Mouse (Mus musculus) erythroid progenitor cell, adult 5-6 weeks (primary cell): ENCODE results near the gene Rapgef3. TPM values are rescaled to one million over a fixed set of nuclear protein-coding genes. Genes with fewer than 3 reads are reported as not detected.

Experiments used
- ATAC-seq: replicated peaks from 2 replicates; pipeline ENCODE4 v1.8.0; 2016; ENCODE audit warnings: moderate number of reproducible peaks, mild to moderate bottlenecking, moderate TSS enrichment, inconsistent platforms; ENCODE audit not compliant: poor library complexity, low FRiP score, severe bottlenecking
- total RNA-seq, 2 experiments: library from RNA; stranded (forward) in 1 of 2; stranded (reverse) in 1 of 2; fragments of 150-400 nt in 1 of 2; fragments of 186-747, 209-891 nt in 1 of 2; gene quantifications; 2 replicates each; pipeline versions ENCODE4 v1.2.3 to v1.2.4; 2015 to 2017; ENCODE audit warnings: low replicate concordance in 2 of 2

The Rapgef3 gene
- total RNA-seq, 2 experiments from 2014 or later = not detected

GRCm38 (mm10) chr15:97727520-97727919 is 40.3 kb downstream of the Rapgef3 start:
- no peak for ATAC-seq

- ATAC-seq = no peak
These were observed 40.7 kb downstream of the Rapgef3 start for GRCm38 (mm10) chr15:97727048-97727447.

- ATAC-seq = no peak
These were observed 41.5 kb downstream of the Rapgef3 start for GRCm38 (mm10) chr15:97726310-97726709.

GRCm38 (mm10) chr15:97725198-97725785 is 42.5 kb downstream of the Rapgef3 start:
- no peak for ATAC-seq

GRCm38 (mm10) chr15:97724346-97725197 is 43.2 kb downstream of the Rapgef3 start:
- ATAC-seq = no peak

GRCm38 (mm10) chr15:97723536-97724345 is 44.0 kb downstream of the Rapgef3 start:
- ATAC-seq = no peak

- ATAC-seq = no peak
These were observed 46.6 kb downstream of the Rapgef3 start for GRCm38 (mm10) chr15:97721008-97721701.

- no peak for ATAC-seq
These were observed 47.6 kb downstream of the Rapgef3 start for GRCm38 (mm10) chr15:97720026-97720675.

GRCm38 (mm10) chr15:97719494-97719893 is 48.3 kb downstream of the Rapgef3 start:
- no peak for ATAC-seq

- no peak for ATAC-seq
These were observed 49.1 kb downstream of the Rapgef3 start for GRCm38 (mm10) chr15:97718535-97719155.

GRCm38 (mm10) chr15:97717861-97718534 is 49.8 kb downstream of the Rapgef3 start:
- no peak for ATAC-seq

- no peak for ATAC-seq
These were observed 51.0 kb downstream of the Rapgef3 start for GRCm38 (mm10) chr15:97716782-97717181.

GRCm38 (mm10) chr15:97715734-97716133 is 52.0 kb downstream of the Rapgef3 start:
- no peak for ATAC-seq

GRCm38 (mm10) chr15:97715083-97715482 is 52.7 kb downstream of the Rapgef3 start:
- no peak for ATAC-seq

- ATAC-seq = no peak
These were observed 55.2 kb downstream of the Rapgef3 start for GRCm38 (mm10) chr15:97712546-97712945.

- no peak for ATAC-seq
These were observed 56.9 kb downstream of the Rapgef3 start for GRCm38 (mm10) chr15:97710906-97711305.

GRCm38 (mm10) chr15:97705211-97706050 is 62.3 kb downstream of the Rapgef3 start, which contains the start of gene Rpap3:
Rpap3 (minus strand) TSS chr15:97705825.
- peak; percentile 92 for ATAC-seq
